Mouse (Mus musculus): Measurements from ENCODE around the gene Sh3kbp1.

Gene Sh3kbp1

DNA sequence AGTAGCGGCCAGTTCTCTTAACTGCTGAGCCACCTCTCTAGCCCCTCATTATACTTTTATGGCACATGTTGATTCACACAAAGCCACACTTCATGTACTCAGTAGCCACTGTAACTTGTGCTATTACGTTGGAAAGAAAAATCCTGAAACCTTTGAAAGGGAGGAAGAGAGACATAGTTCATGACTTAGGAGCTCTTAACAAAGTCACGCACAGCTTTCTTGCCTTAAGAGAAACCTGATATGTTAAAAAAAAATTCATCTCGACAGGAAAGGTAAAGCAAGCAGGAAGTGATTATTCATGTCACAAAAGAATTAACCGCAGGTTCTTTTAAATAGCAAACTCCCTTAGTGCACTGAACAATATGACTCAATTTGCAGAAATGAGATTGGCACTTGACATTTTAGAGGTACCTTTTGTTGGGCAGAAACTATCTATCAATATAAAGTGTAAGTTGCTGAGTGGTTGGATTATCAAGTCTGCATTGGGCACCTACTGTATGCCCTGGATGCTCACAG, 51.3 kb downstream of the Sh3kbp1 start:
- DNase-seq (ENCODE audit: low spot score) = no peak

DNA sequence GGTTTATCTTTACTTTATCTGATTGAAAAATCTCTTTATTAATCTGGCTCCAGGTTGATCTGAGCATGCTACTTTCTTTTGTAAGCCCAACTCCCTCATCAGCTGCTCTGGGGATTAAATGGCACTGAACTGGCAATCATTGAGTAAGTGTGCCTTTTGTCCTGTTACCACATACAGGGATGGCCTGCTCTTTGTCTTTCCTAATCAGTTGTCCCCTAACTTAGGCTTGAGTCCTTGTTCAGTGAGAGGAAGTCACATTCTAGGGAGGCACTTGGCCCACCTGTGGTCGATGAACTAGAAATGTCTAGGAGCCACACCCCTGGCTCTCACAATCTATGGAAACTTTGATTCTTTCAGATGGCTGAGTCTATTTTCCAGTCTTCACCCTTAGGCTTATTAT, 58.4 kb downstream of the Sh3kbp1 start:
- no peak for DNase-seq (ENCODE audit: low spot score)

DNA sequence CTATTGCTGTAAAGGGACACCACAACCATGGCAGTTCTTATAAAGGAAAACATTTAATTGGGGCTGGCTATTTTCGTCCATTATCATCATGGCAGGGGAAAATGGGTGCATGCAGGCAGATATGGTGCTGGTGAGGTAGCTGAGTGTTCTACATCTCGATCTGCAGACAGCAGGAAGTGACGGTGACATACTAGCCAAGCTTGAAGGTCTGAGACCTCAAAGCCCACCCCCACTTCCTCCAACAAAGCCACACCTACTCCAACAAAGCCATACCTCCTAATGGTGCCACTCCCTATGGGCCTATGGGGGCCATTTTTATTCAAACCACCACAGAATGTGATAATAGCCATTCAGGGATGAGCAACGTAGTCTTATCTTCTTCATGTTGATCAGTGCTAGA, 59.8 kb downstream of the Sh3kbp1 start:
- DNase-seq (ENCODE audit: low spot score) = no peak

DNA sequence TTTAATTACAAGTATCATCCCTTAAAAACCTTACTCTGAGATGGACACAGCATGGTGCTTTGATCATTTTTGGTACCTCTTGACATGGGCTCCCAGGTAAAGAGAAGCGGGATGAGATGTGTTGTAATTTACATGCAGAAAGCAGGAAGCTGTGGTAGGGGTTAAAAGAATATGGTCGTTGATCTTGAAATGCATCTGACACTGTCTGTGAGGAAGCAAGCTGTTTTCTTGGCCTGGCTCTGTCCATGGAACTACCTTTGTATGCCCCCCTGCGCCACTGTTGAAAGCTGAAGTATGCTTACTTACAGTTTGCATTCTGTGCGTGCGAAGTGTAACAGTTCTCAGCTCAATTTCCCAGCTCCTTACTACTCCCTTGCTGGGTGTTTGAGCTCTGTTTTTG, 61.6 kb downstream of the Sh3kbp1 start:
- DNase-seq (ENCODE audit: low spot score) = no peak

DNA sequence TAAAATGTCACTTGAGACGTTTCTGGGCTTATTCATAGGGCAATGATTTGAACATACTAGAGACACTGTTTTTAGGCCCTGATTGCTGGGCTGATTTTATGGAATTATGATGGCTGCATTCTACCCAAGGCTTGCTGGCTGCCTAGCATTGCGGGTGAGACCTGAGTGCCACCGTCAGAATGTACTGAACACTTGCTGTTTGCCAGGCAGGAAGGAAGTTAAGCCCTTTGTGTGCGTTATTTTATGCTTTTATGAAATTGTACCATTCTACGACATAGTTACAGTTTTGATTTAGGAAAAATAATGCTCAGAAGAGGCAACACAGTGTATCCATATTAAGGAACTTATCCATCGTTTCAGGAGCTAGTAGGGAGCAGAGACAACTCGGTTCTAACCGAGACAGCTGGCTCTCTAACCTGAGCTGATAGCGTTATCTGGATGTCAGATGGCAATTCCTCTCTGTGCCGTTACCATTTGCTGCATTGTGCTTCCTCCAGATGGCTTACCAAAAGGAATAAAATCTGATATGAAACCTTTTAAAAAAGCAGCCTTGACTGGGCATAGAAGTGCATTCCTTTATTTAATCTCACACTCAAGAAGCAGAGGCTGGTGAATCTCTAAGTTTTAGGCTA, 62.8 kb downstream of the Sh3kbp1 start:
- no peak for DNase-seq (ENCODE audit: low spot score)

DNA sequence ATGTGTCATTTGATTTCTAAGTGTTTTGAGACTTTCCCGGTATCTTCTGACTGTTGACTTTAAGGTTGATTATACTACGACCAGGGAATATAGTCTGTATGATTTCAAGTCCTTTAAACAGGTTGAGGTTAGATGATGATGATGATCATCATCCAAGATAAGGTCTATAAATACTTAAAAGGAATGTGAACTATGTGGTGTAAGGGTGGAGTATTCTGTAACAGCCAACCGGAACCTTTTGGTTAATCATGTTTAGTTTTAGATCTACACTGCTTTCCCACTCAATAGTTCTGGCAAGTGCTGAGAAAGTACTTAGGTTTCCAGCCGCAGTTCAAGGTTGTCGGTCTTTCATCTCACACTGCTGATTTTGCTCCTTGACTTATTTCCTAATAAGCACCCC, 66.1 kb downstream of the Sh3kbp1 start:
- DNase-seq (ENCODE audit: low spot score) = no peak

DNA sequence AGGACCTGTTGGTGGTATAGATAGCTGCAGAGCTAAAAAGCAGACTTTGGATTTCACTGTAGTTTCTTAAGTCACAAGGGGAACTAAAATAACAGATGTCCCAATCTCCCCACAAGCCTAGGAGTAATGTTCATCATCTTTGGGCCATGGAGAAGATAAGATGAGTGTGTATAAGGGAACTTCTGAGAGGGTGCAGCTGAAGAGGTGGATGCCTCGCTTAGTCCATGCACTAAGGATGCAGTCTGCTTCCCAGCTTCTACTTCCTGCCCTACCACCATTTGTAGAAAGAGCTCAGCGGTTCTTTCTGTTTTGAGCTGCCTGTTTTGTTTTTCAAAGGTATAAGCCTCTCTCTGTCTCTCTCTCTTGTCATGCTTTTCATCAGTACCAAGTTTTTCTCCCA, 69.5 kb downstream of the Sh3kbp1 start:
- DNase-seq (ENCODE audit: low spot score) = no peak

DNA sequence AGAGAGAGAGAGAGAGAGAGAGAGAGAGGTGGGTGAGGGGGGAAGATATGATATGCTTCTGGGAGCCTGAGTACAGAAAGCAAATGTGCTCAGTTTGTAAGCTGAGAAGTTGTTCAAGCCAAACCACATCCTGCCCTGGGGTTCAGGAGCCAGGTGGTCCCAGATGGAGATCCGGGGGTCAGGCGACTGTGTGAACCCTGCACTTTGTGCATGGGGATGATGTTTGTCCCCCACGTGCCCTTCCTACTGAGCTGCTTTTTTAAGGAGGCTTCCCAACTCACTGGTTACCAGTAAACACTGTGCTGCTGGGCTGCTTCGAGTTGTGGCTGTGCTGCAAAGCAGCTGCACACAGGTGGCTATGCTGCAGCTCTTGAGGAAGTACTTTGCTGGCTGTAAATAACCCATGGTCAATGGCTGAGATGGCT, 70.0 kb downstream of the Sh3kbp1 start:
- no peak for DNase-seq (ENCODE audit: low spot score)

DNA sequence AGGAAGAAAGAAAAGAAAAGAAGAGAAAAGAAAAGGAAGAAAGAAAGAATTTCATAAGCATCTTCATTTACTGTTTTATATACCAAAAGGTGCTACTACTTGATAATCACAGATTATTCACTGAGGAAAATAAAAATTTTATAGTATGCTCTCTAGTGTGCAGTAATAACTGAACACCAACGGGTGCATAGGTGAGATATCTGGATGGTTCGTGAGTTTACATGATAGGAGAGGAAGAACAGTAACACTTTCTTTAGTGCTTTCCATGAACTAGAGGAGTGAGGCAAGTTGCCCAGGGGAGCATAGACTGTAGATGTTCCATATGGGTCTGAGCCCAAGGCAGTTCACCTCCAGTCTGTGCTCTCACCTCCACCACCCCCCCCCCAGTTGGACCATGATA, 75.8 kb downstream of the Sh3kbp1 start:
- no peak for DNase-seq (ENCODE audit: low spot score)

DNA sequence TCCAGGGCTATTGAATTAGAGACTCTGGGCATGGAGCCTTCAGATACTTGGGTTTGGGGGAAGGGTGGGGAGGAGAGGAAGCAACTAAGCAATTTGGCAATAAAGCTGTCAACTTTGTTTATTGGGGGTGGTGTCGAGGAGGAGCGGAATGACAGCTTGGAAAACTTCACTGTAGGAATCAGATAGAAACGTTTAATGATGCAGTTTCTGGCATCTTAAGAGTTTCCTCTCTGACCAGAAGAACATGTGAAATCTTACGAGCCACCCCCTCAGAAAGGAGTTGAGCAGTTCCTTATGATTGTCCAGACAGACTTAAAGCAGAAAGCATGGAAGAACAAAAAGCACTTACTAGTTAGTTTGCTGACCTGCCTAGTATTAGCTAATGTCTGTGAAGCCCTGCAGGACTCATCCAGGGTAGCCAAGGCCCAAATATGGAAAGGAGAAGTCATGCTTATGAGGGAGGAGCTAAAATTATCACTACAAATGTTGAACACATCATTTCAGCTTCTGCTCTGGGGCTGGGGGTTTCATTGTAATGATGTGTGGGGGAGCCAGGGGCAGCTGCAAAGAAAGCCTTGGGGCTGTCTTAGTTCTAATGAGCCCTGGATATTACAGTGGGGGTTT, 77.4 kb downstream of the Sh3kbp1 start:
- no peak for DNase-seq (ENCODE audit: low spot score)

DNA sequence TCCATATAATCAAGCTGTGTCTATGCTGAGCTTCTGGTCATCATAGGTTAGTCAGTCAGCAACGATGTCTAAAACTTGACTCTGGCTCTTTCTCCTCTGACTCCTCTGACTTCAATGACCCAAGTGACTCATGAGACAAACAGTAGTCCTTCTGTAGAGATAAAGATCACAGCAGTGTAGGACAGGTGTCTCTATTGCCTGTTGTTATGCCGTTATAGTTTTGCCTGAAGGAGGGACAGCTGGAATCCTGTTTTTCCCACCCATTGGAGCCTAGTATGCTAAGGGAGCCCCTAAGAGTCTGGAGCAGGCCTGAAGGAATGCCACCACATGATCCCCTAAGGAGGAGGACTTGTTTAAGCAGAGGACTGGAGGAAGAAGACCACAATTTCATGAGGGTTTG, 78.3 kb downstream of the Sh3kbp1 start:
- DNase-seq (ENCODE audit: low spot score) = no peak

DNA sequence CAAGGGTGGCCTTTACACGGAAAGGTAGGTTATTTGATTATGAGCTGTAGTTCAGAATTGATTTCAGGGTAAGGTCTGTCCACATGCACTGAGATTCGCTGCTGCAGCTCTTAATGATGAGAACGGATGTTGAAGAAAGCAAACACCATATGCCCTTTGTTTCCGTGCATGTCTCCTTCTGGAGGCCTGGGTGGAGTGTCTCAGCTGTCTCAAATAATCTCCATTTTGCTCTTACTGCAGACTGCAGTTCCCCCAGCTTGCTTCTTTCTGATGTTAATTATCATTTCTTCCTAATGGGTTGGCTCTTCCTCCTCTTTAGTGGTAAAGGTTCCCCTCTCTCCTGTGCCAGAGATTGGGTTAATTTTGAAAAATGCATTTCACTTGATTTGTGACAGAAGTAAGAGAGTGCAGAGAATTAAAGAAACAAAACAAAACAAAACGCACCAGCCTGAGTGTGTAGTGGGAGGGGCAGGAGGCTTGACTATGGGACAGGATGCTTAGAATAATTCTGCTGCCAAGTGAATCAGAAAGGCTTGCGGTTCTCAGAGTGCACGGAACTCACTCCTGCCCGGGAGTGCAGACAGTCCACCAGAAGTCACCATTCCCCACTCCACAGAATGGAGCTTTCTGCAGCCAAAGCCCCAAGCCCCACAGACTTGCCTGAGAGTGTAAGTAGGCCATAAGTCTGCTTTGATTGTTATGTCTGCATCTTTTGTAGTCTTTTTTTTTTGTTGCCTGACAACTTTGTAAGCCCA, 81.2 kb downstream of the Sh3kbp1 start:
- DNase-seq (ENCODE audit: low spot score) = no peak

DNA sequence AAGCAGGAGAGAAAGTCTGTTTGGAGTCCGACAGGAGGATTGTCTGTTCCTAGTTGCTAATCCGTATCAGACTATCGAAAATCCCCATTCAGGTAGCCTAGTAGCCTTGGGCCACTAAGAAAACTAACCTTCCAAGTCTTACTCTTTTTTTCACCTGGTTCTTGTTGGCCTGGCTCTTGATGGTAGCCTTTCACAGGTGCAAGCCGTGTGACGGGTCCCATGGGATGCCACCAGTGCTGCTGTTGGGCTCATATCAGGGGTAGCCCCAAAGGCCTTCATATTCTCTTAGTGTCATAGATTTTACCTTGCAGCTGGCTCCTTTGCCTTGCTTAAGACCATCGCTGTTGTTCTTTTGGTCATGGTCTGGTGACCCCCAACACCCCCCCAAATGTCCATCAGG, 82.2 kb downstream of the Sh3kbp1 start:
- DNase-seq (ENCODE audit: low spot score) = no peak

DNA sequence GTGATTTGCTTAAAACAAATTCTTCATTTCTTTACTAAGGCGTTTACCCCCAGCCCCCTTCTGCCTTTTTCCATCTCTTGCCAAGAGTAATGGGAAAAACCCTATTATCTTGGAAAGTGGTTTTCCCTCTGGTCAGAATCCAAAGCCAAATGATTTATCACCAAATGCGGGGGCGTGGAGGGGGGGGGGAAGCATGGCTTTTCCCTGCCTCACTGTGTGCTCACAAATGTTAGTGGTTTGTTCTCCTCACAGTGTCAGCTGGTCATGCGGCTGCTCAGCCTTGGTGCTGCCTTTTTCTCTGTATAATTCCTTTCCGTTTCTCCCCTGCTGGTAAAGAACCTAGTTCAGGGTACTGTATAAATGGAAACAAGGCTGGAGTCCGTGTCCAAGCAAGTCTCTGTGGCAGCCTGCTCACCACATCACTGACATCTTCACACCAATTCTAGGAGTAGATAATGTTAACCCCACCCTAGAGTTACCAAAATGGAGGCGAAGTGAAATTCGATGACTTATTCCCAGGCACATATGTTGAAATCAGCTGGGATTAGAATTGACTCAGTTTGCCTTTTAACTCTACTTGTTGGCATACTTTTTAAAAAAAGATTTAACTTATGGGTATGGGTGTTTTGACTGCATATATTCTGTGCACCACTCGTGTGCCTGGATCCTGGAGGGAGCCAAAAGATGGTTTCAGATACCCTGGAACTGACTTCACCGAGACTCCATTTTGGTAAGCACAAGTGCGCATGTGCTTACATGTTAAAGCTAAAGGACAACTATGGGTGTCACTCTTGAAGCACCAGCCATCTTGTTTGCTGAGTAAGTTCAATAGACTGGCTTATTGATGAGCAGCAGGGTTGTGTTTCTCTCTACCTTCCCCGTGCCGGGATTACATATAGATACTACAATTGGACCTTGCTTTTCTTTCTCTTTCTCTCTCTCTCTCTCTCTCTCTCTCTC, 84.3 kb downstream of the Sh3kbp1 start:
- no peak for DNase-seq (ENCODE audit: low spot score)

DNA sequence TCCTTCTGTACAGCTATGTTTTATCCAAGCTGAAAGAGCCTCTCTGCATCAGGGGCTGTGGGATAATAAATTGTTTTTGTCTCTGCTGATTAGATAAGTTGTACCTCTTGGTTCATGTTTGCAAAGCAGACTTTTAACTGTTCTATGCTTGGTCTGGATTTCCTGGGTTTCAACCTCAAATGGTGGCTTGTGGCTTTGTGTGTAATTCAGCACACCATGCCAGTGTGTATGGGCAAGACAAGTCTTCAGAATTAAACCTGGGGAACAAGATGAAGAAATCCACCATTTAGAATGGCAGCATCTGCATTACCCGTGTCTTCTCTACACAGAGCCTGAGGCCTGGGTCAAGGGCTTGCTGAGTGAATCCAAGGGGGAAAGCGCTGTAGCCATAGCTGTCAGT, 86.1 kb downstream of the Sh3kbp1 start:
- no peak for DNase-seq (ENCODE audit: low spot score)

DNA sequence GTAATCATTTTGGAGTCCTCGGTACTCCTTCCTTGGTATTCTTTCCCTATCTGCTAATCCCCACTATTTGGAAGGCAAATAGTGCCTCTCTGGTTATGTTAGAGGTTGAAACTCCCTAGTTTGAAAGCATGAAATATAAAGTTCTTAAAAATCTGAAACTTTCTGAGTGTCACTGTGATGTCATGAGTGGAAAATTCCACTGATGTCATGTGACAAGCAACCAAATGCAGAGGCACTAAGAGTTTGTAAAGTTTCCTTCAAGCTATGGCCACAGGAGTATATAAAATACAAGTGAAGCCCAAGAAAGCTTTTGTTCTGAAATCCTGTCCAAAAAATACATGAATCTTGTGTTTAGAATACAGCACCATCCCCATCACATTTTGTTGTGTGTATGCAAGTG, 94.3 kb downstream of the Sh3kbp1 start:
- no peak for DNase-seq (ENCODE audit: low spot score)

DNA sequence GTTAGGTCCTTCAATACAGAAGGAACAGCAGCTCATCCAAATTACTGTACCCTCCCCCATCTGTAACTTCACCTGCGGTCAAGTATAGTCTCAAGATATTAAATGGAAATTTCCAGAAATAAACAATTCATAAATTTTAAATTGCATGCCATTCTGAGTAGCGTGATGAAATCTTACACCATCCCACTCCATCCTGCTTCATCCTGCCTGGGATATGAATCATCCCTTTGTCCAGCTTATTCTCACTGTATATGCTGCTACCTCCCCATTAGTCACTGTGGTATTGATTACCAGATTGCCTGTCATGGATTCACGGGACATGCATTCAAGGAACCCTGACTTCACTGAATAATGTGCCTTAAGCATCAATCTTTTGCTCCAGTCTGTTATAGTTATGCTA, 104.3 kb downstream of the Sh3kbp1 start:
- no peak for DNase-seq (ENCODE audit: low spot score)

DNA sequence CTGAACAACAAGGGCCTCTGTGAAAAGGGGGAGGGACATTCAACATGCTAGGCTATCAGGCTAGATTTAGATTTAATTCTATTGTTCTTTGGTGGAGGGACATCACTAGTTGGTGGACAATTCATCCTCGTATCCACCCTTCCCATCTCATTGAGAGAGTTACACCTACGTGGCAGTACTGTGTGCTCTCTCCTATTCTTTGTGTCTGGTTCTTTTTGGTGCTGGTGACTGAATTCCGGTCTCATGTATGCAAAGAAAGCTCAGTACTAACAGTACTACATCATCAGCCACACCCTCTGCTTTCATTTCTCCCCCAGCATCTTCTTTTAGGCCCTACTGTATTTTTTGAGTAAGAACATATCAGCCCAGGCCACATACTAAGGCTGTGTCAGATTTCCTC, 105.8 kb downstream of the Sh3kbp1 start:
- DNase-seq (ENCODE audit: low spot score) = no peak

DNA sequence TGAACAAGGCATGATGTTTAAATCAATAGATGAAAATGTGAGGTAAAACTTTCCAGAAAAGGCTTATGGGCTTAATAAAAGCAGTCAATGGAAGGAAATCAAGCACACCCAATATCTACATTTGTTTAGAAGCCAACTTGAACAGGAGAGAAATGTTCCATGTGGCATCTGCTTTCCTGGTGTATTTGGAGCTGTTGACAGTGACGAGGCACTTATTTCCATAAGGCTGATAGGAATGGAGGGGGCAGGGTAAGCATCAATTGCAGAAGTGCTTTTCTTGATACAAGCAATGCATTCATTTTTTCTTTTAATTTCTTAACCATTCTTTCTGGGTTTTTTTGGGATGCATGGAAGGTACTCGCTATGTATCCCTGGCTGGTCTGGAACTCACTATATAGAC, 106.9 kb downstream of the Sh3kbp1 start:
- DNase-seq (ENCODE audit: low spot score) = no peak

DNA sequence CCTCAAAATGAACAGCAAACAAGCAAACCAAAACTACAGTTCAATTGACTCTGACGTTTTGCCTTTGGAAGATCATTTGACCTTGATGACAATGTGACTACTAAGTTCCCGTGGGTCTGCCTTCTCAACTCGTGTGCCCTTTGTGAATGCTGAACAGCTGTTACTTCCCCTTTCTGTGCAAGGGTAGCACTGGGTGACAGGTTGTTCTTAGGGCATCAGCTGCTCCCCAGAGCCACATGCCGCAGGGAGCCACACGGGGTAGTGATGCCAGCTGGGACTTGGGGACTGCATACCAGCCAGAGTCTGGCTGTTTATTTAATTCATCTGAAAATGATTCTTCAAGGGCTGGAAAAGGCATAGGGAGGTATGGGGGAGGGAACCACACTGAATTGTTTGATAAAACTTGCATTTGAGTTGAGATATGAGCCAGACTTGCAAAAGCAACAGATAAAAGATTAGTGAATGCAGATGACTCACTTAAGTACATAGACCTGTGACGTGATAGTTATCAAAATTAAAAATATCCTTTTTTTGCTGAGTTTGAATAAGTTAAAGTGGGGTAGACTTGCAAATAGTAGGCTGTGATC, 108.5 kb downstream of the Sh3kbp1 start:
- no peak for DNase-seq (ENCODE audit: low spot score)

DNA sequence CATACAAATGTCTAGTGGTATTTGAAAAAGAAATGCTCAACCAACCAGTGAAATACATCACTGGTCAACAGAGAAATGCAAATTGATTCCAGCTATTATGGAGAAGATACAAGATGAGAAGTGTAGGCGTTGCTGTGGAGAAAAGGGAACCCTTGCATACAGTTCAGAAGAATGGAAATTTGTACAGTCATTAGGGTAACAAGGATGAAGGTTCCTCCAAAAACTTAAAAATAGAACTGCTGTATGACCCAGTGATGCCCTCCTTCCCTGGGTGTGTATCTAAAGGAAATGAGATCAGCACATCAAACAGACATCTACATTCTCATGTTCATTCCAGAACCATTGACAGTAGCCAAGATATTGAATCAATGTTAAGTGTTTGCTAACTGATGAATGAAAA, 110.3 kb downstream of the Sh3kbp1 start:
- no peak for DNase-seq (ENCODE audit: low spot score)

DNA sequence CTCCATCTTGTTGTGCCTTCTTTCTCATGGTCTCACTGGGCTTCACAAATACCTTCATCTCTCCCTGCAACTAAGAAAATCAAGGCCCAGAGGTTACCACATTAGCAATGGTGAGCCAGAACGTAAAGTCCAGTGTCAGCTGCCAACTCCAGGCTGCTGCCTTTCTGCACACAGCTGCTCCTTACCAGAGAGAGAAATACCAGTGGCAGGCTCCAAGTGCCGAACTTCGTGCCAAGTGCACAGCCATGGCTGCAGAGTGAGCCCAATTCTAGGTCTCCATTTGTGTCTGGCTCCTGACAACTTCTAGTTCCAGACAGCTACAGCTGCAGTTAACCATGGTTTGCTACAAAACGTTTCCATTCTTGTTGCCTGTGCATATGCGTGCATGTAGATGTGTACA, 117.0 kb downstream of the Sh3kbp1 start:
- DNase-seq (ENCODE audit: low spot score) = no peak
